Mouse (Mus musculus): ENCODE measurements around the gene Nek8.
"Not testable (repeated sequence)": the region's sequence is repeated elsewhere in the genome, so short reads cannot be mapped to it uniquely, and the experiment has no call there.

Nek8 gene

GRCm38 (mm10) chr11:78137584-78137983 lies 38.9 kb downstream of the Nek8 start:
- no peak for DNase-seq

DNA sequence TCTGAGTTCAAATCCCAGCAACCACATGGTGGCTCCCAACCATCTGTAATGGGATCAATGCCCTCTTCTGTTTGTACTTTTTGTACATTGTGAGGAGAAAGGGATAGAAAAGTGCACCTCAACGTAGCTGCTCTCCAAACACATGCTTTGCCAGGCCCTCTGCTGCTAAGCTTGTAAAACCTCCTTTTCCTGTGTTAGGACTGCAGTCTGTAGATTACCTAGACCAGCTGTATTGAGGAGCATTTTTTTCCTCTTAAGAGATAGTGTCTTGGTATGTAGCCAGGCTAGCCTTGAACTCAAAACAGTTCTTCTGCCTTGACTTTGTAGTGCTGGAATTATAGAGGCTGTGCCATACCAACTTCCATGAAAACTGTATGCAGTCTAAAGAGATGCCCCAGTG lies 40.3 kb downstream of the Nek8 start:
- DNase-seq = no peak

GRCm38 (mm10) chr11:78135314-78135713 lies 41.2 kb downstream of the Nek8 start:
- not testable (repeated sequence) for DNase-seq

GRCm38 (mm10) chr11:78134344-78134743 lies 42.1 kb downstream of the Nek8 start:
- no peak for DNase-seq

- no peak for DNase-seq
Observed at GRCm38 (mm10) chr11:78133915-78134314, 42.6 kb downstream of the Nek8 start.

- no peak for DNase-seq
Observed at GRCm38 (mm10) chr11:78129458-78129857, 47.0 kb downstream of the Nek8 start.

- no peak for DNase-seq
Observed at GRCm38 (mm10) chr11:78126739-78127138, 49.7 kb downstream of the Nek8 start.

DNA sequence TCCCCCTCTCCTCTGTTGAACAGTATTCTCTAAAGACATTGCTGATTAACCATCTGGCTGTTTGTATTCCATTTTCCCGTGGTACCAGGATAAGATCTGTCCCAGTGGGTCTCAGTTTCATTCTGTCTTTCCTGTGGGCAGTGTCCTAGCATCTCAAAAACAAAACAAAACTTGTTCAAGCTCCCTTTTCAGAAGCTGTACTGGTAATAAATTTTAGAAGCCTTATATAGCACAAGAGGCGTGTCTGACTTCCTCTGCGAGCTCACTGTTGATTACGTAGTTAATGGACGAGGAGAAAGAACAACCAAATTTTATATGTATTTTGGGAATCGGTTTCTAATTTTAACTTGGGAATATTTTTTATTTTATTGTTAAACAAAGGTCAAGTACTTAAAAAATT lies 50.8 kb downstream of the Nek8 start:
- DNase-seq = no peak

GRCm38 (mm10) chr11:78123782-78124181 lies 52.7 kb downstream of the Nek8 start:
- no peak for DNase-seq

GRCm38 (mm10) chr11:78122815-78123214 lies 53.7 kb downstream of the Nek8 start:
- no peak for DNase-seq

GRCm38 (mm10) chr11:78121176-78121575 lies 55.3 kb downstream of the Nek8 start:
- DNase-seq = no peak

GRCm38 (mm10) chr11:78119898-78120297 lies 56.6 kb downstream of the Nek8 start:
- no peak for DNase-seq

- DNase-seq = no peak
Observed at GRCm38 (mm10) chr11:78118467-78118866, 58.0 kb downstream of the Nek8 start.

DNA sequence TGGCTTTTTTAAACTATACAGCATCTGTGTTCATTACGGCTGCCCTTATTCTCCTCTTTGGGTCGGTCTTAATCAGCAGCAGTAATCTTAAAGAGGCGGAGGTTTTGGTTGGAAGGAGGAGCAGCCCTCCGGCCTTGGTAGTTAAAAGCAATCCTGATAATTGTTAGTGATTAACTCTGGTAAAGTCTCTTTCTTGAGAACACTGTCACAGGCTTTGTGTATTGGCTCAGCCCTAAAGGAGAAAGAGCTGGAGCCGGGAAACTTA lies 60.4 kb downstream of the Nek8 start:
- DNase-seq = no peak

All from right cerebral cortex, adult 18-20 months (tissue).